Mouse (Mus musculus): ENCODE measurements around the gene Dusp16.

GRCm38 (mm10) chr6:134723833-134724553 lies 68.4 kb downstream of the Dusp16 start:
- no peak for TF ChIP-seq CTCF (IDR thresholded peaks at IDR 0.05; ENCODE audit: low read depth)
- no peak for TF ChIP-seq EP300 (optimal IDR thresholded peaks at IDR 0.05)

Measured in stomach, postnatal 0 days (tissue).